Mouse (Mus musculus) neural tube, embryonic 11.5 days (tissue): ENCODE data around the gene Mum1. TPM values are rescaled to one million over a fixed set of nuclear protein-coding genes. Genes with fewer than 3 reads are reported as not detected.
"Not testable (repeated sequence)": the region's sequence is repeated elsewhere in the genome, so short reads cannot be mapped to it uniquely, and the experiment has no call there.

ENCODE experiments used
- ATAC-seq: fragments of 200-750 bp; cut with Nextera tagmentation; 2 replicates; pipeline ENCODE4 v1.8.0; 2017; ENCODE audit warnings: moderate number of reproducible peaks, mild to moderate bottlenecking, moderate TSS enrichment, moderate library complexity; ENCODE audit not compliant: insufficient read depth, low FRiP score, low TSS enrichment
- DNase-seq: peaks from one replicate; pipeline ENCODE4 v3.0.0-alpha.2; 2015; ENCODE audit warnings: low spot score
- H3K27ac ChIP-seq: fragments of 300-500 bp; sonication (generic); 2 replicates; pipeline ENCODE4 v1.5.1; 2014; ENCODE audit warnings: low read depth, mild to moderate bottlenecking, low read length
- H3K27me3 ChIP-seq: fragments of 300-500 bp; sonication (generic); 2 replicates; pipeline ENCODE4 v1.6.1; 2014; ENCODE audit warnings: mild to moderate bottlenecking, low read length, mixed read lengths; ENCODE audit not compliant: control insufficient read depth, insufficient read depth
- H3K36me3 ChIP-seq: fragments of 300-500 bp; sonication (generic); 2 replicates; pipeline ENCODE4 v1.6.1; 2014; ENCODE audit warnings: mild to moderate bottlenecking, low read length, moderate library complexity, mixed read lengths; ENCODE audit not compliant: control insufficient read depth, insufficient read depth
- H3K4me1 ChIP-seq: fragments of 300-500 bp; sonication (generic); 2 replicates; pipeline ENCODE4 v1.6.1; 2014; ENCODE audit warnings: low read length, mixed read lengths; ENCODE audit not compliant: control insufficient read depth, insufficient read depth
- H3K4me2 ChIP-seq: fragments of 300-500 bp; sonication (generic); 2 replicates; pipeline ENCODE4 v1.6.1; 2014; ENCODE audit warnings: low read depth, mild to moderate bottlenecking, moderate library complexity
- H3K4me3 ChIP-seq: fragments of 300-500 bp; sonication (generic); 2 replicates; pipeline ENCODE4 v1.5.1; 2014; ENCODE audit warnings: low read depth, low read length
- H3K9ac ChIP-seq: fragments of 300-500 bp; sonication (generic); 2 replicates; pipeline ENCODE4 v1.6.1; 2014; ENCODE audit warnings: mild to moderate bottlenecking, low read length
- H3K9me3 ChIP-seq: fragments of 300-500 bp; sonication (generic); 2 replicates; pipeline ENCODE4 v1.6.1; 2016; ENCODE audit warnings: low read length; ENCODE audit not compliant: control insufficient read depth
- WGBS: fragments of 180-500 bp; shearing (Covaris S2); extraction: QIAGEN DNeasy Blood & Tissue Kit; methylation state at CpG from one replicate; pipeline ENCODE4 v1.1.7; 2014; 5-methylcytosine and 5-hydroxymethylcytosine counted together
- polyA plus RNA-seq: library from polyadenylated mRNA; unstranded; fragments of >200 nt; fragmentation: Nextera tagmentation; extraction: Ambion mirVana; gene quantifications from 2 replicates; pipeline ENCODE4 v1.2.1, GENCODE M21; 2014

The Mum1 gene
- polyA plus RNA-seq, 1 experiment from 2014 or later: 59.6 TPM

DNA sequence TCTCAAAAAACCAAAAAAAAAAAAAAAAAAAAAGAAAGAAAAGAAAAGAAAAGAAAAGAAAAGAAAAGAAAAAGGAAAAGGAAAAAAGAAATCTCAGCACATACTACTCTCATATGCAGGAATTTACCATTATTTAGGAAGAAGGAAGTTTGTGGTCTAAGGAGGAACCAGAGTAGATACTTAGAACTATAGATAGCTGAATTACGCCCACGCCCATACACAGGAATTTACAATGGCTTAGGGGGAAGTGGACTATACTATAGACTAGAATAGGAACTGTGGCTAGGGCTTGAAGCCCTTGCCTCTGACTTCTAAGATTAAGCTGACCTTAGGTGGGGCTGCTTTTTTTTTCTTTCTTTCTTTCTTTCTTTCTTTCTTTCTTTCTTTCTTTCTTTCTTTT is 3.1 kb upstream of the Mum1 start:
- ATAC-seq, H3K4me3 ChIP-seq, H3K9ac ChIP-seq, H3K27ac ChIP-seq, H3K9me3 ChIP-seq, H3K4me2 ChIP-seq, H3K27me3 ChIP-seq, H3K36me3 ChIP-seq, DNase-seq: not testable (repeated sequence)
- peaks cover 16% of the 10 kb centered on the region for H3K4me1 ChIP-seq
- WGBS: 89% methylated on average over 2 of the region's 2 CpGs

- DNase-seq: no peak
- Histone ChIP-seq H3K4me1 (peaks cover 18% of the 10 kb centered on the region), H3K27ac (peak overlapping the region; percentile 61; the same call in 1 of the 2 replicates), H3K4me3 (peak overlapping the region; percentile 84; the same call in 1 of the 2 replicates), H3K9me3 (no peaks in the 10 kb centered on the region), H3K9ac (peak overlapping the region; percentile 41), H3K4me2 (peak overlapping the region; percentile 42), H3K36me3 (no peaks in the 10 kb centered on the region), H3K27me3 (no peaks in the 10 kb centered on the region)
- no peak; the same call in 1 of the 2 replicates for ATAC-seq
- WGBS: under 1% methylated on average over 14 of the region's 14 CpGs
These were observed 191 bp upstream of the Mum1 start for GRCm38 (mm10) chr10:80226071-80226415.

DNA sequence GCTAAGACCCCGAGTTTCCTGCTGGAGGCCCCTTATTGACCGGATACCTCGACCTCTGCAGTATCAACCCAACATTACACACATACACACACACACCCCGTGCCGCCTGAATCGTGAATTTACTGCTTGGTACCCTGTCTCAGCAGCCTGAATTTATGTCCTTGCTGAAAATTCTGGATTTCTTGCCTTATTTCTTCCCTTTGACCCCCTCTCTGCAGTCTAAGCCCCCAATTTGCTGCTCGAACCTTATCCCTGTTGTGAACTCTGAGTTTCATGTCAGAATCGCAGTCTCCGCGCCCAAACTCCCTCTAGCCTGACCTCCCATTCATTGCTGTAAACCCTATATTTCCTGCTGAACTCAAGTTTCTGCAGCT is 919 bp downstream of the Mum1 start:
- 15% methylated on average over 10 of the region's 10 CpGs for WGBS
- peak; percentile 33 for DNase-seq
- peaks cover 18% of the 10 kb centered on the region for H3K4me1 ChIP-seq
- H3K4me3 ChIP-seq: peak overlapping the region; percentile 84
- H3K27me3 ChIP-seq: no peaks in the 10 kb centered on the region
- peak overlapping the region; percentile 95 for H3K4me2 ChIP-seq
- H3K9me3 ChIP-seq: no peaks in the 10 kb centered on the region
- peak; percentile 13; the same call in 1 of the 2 replicates for ATAC-seq
- H3K36me3 ChIP-seq: peaks cover 2% of the 10 kb centered on the region; the same call in 1 of the 2 replicates
- H3K27ac ChIP-seq: peak overlapping the region; percentile 87
- H3K9ac ChIP-seq: peak overlapping the region; percentile 94

GRCm38 (mm10) chr10:80227877-80228775 is 1.9 kb downstream of the Mum1 start:
- peaks cover 10% of the 10 kb centered on the region for H3K36me3 ChIP-seq
- ATAC-seq (no peak), DNase-seq (no peak)
- peak overlapping the region; percentile 84; the same call in 1 of the 2 replicates for H3K4me3 ChIP-seq
- 76% methylated on average over 15 of the region's 15 CpGs for WGBS
- no peaks in the 10 kb centered on the region for H3K9me3 ChIP-seq
- H3K9ac ChIP-seq: no peak overlapping the region
- no peak overlapping the region for H3K27ac ChIP-seq
- peaks cover 21% of the 10 kb centered on the region for H3K4me1 ChIP-seq
- no peaks in the 10 kb centered on the region for H3K27me3 ChIP-seq
- peak overlapping the region; percentile 95; the same call in 1 of the 2 replicates for H3K4me2 ChIP-seq

GRCm38 (mm10) chr10:80236145-80236825 is 10.1 kb downstream of the Mum1 start:
- Histone ChIP-seq H3K27ac (no peak overlapping the region), H3K9ac (no peak overlapping the region), H3K36me3 (peaks cover 51% of the 10 kb centered on the region), H3K27me3 (no peaks in the 10 kb centered on the region), H3K9me3 (no peaks in the 10 kb centered on the region), H3K4me3 (no peak overlapping the region), H3K4me2 (no peak overlapping the region), H3K4me1 (peaks cover 3% of the 10 kb centered on the region; the same call in 1 of the 2 replicates)
- DNase-seq: no peak
- no peak for ATAC-seq
- 97% methylated on average over 13 of the region's 13 CpGs for WGBS

- no peak overlapping the region for H3K9ac ChIP-seq
- no peaks in the 10 kb centered on the region for H3K27me3 ChIP-seq
- no peaks in the 10 kb centered on the region for H3K9me3 ChIP-seq
- ATAC-seq (no peak), DNase-seq (no peak)
- no peak overlapping the region for H3K27ac ChIP-seq
- peaks cover 55% of the 10 kb centered on the region for H3K36me3 ChIP-seq
- WGBS: 91% methylated on average over 4 of the region's 4 CpGs
- H3K4me1 ChIP-seq: peaks cover 3% of the 10 kb centered on the region; the same call in 1 of the 2 replicates
- no peak overlapping the region for H3K4me2 ChIP-seq
- no peak overlapping the region for H3K4me3 ChIP-seq
These were observed 10.8 kb downstream of the Mum1 start for GRCm38 (mm10) chr10:80237020-80237419.

DNA sequence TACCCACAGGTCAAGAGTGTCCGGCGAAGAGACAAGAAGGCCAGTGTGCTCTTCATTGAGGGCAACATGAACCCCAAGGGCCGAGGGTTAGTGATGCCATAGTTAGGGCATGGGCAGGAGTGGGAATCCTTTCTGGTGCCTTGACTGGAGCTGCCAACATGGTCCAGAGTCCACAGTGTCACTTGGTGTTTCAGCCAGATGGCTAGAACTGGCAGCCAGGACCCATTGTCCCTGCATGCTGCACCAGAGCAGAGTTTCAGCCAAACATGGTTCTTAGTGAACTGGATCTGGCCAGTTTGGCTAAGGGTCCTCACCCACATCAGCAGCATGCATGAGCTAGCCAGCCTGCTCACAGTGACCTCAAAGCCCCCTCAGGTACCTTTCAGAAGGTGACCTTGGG is 12.1 kb downstream of the Mum1 start:
- Histone ChIP-seq H3K9ac (no peak overlapping the region), H3K27me3 (no peaks in the 10 kb centered on the region), H3K4me3 (no peak overlapping the region), H3K4me2 (no peak overlapping the region), H3K27ac (no peak overlapping the region), H3K4me1 (no peaks in the 10 kb centered on the region), H3K36me3 (peaks cover 49% of the 10 kb centered on the region), H3K9me3 (no peaks in the 10 kb centered on the region)
- ATAC-seq (no peak), DNase-seq (no peak)
- WGBS: 94% methylated on average over 3 of the region's 3 CpGs

DNA sequence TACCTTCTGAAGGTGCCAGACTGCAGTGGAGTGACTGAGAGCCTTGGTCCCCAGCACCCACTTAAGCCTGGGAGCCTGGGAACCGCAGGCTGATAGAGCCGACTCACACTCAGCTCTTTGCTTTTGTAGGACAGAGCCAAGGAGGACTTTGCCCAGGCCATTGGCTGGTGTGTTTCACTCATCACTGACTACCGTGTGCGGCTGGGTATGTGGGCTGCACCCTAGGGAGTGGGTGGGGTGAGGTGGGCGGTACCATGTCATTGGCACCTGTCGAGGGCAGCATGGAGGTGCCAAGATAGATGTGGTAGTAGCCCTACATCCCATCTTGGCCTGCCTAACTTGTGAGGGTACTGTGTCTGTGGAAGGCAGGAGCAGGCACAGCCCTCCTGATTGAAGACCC is 13.6 kb downstream of the Mum1 start:
- Histone ChIP-seq H3K9ac (no peak overlapping the region), H3K4me3 (no peak overlapping the region), H3K4me1 (no peaks in the 10 kb centered on the region), H3K27me3 (no peaks in the 10 kb centered on the region), H3K36me3 (peaks cover 60% of the 10 kb centered on the region), H3K4me2 (no peak overlapping the region), H3K27ac (no peak overlapping the region), H3K9me3 (no peaks in the 10 kb centered on the region)
- DNase-seq (no peak), ATAC-seq (no peak)
- WGBS: 86% methylated on average over 6 of the region's 6 CpGs
